18 mouse cellular contexts compared by ENCODE assay signal in the genomic region with DNA sequence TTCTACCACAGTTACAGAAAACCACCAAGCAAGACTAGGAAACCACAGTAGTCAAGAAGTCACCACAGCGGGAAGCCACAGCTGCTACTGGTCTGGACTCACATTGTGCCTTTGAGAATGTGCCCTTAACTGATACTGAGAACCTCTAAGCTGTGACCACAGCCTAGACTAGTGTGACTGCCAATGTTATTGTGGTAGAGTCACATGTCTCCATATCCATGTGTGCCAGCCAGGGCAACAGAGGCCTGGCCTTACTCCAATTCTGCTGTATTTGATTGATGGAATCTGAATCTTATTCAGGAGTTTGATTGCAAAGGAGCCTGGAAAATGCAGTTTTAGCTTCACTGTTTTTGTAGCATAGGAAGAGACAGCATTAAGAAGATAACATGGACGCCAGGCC. TPM values are rescaled to one million over a fixed set of nuclear protein-coding genes. Genes with fewer than 3 reads are reported as not detected.
A peak's percentile ranks its signal among the peaks of the same experiment; 100 is the strongest.
DNase-seq lines count a peak whose midpoint lies in the region; ATAC-seq and TF ChIP-seq lines count a peak whose summit lies in the region.
"Had no signal": no experiment of that assay in that cellular context is flagged by ENCODE, and none has a peak within 500 bp of the region (broad histone marks: within the 10 kb centered on the region; RNA-seq: fewer than 3 reads in every experiment).

No protein-coding gene starts in this region.

- H3K4me1 ChIP-seq in heart, postnatal 0 days (ENCODE audit: control insufficient read depth, insufficient read depth) = no peaks in the 10 kb centered on the region
- H3K4me1 ChIP-seq in midbrain, postnatal 0 days (ENCODE audit: insufficient read depth, low read length) = no peaks in the 10 kb centered on the region
- no peaks in the 10 kb centered on the region for H3K4me1 ChIP-seq in midbrain, embryonic 10.5 days
- H3K4me1 ChIP-seq in embryonic facial prominence, embryonic 14.5 days (ENCODE audit: control insufficient read depth, insufficient read depth, low read length) = no peaks in the 10 kb centered on the region
- H3K4me1 ChIP-seq in stomach, postnatal 0 days (replicated peaks; ENCODE audit: control insufficient read depth, insufficient read depth) = no peaks in the 10 kb centered on the region
- H3K4me1 ChIP-seq in cerebellum, adult 2 months (ENCODE audit: control insufficient read depth, insufficient read depth, low read length) = no peaks in the 10 kb centered on the region
- H3K4me1 ChIP-seq: embryonic facial prominence, embryonic 15.5 days; heart, embryonic 13.5 days; limb, embryonic 15.5 days; megakaryocyte, embryonic 14.5 days had no signal

- intact Hi-C loops in heart, postnatal 25 days (cut with DNase I) = no loop called here

- TF ChIP-seq EP300 in heart, postnatal 0 days (IDR thresholded peaks at IDR 0.05; ENCODE audit: low read depth) = no peak
- no peak for TF ChIP-seq EP300 in stomach, postnatal 0 days (optimal IDR thresholded peaks at IDR 0.05)

- peak; percentile 47; the same call in 1 of the 2 replicates for ATAC-seq in heart, postnatal 0 days (ENCODE audit: insufficient read depth, low read depth)
- no peak for ATAC-seq in midbrain, postnatal 0 days (ENCODE audit: low FRiP score)
- no peak; the same call in 1 of the 2 replicates for ATAC-seq in embryonic facial prominence, embryonic 14.5 days (ENCODE audit: low read depth)
- peak; percentile 80 for ATAC-seq in stomach, postnatal 0 days (ENCODE audit: low FRiP score, low TSS enrichment)
- ATAC-seq: inflammation-experienced regulatory T-cells, adult 6 months had no signal

- H3K27ac ChIP-seq in heart, postnatal 0 days (ENCODE audit: low read depth) = no peak overlapping the region
- no peak overlapping the region for H3K27ac ChIP-seq in midbrain, postnatal 0 days (ENCODE audit: low read depth, low read length)
- H3K27ac ChIP-seq in midbrain, embryonic 10.5 days (replicated peaks) = no peak overlapping the region
- H3K27ac ChIP-seq in embryonic facial prominence, embryonic 14.5 days (replicated peaks; ENCODE audit: low read depth, low read length) = no peak overlapping the region
- no peak overlapping the region for H3K27ac ChIP-seq in stomach, postnatal 0 days (replicated peaks)
- H3K27ac ChIP-seq in cerebellum, adult 2 months (ENCODE audit: insufficient read depth, low read length) = no peak overlapping the region
- H3K27ac ChIP-seq: embryonic facial prominence, embryonic 15.5 days; heart, embryonic 13.5 days; limb, embryonic 15.5 days had no signal

- H3K4me2 ChIP-seq in heart, postnatal 0 days (ENCODE audit: low read depth, low read length) = no peak overlapping the region
- H3K4me2 ChIP-seq in midbrain, postnatal 0 days (ENCODE audit: low read depth, low read length, poor library complexity, severe bottlenecking) = no peak overlapping the region
- no peak overlapping the region for H3K4me2 ChIP-seq in embryonic facial prominence, embryonic 14.5 days (ENCODE audit: low read depth, low read length)
- no peak overlapping the region for H3K4me2 ChIP-seq in stomach, postnatal 0 days (replicated peaks; ENCODE audit: low read depth)
- H3K4me2 ChIP-seq: embryonic facial prominence, embryonic 15.5 days; heart, embryonic 13.5 days; limb, embryonic 15.5 days had no signal

- no peak for DNase-seq in heart, postnatal 0 days (ENCODE audit: low spot score)
- no peak for DNase-seq in heart, postnatal 25 days (ENCODE audit: low spot score)
- peak; percentile 19 for DNase-seq in midbrain, postnatal 0 days (ENCODE audit: low spot score)
- no peak for DNase-seq in midbrain, embryonic 10.5 days (ENCODE audit: low spot score)
- DNase-seq in embryonic facial prominence, embryonic 14.5 days (ENCODE audit: low spot score) = peak; percentile 45
- peak; percentile 33 for DNase-seq in stomach, postnatal 0 days (ENCODE audit: low spot score)
- DNase-seq in cerebellum, adult 2 months = no peak
- DNase-seq in spleen, postnatal 4 days (ENCODE audit: low spot score in 2 of 2) = no peak
- DNase-seq: cerebellum, adult 8-10 months; right cerebral cortex, adult 18-20 months; thymus, postnatal 4 days had no signal

- WGBS in heart, postnatal 0 days = 52% methylated on average over 2 of the region's 2 CpGs
- 88% methylated on average over 2 of the region's 2 CpGs for WGBS in midbrain, postnatal 0 days
- 85% methylated on average over 2 of the region's 2 CpGs for WGBS in midbrain, embryonic 10.5 days
- 83% methylated on average over 2 of the region's 2 CpGs for WGBS in embryonic facial prominence, embryonic 14.5 days
- WGBS in stomach, postnatal 0 days = 82% methylated on average over 2 of the region's 2 CpGs
- 49% methylated on average over 2 of the region's 2 CpGs for WGBS in cerebellum, adult 2 months

- no peak overlapping the region for H3K4me3 ChIP-seq in heart, postnatal 0 days (ENCODE audit: low read depth, low read length)
- no peak overlapping the region for H3K4me3 ChIP-seq in midbrain, postnatal 0 days (ENCODE audit: low read depth, low read length)
- no peak overlapping the region for H3K4me3 ChIP-seq in midbrain, embryonic 10.5 days
- no peak overlapping the region for H3K4me3 ChIP-seq in embryonic facial prominence, embryonic 14.5 days (ENCODE audit: low read depth, low read length)
- no peak overlapping the region for H3K4me3 ChIP-seq in stomach, postnatal 0 days (ENCODE audit: low read depth, low read length)
- H3K4me3 ChIP-seq in cerebellum, adult 2 months (replicated peaks; ENCODE audit: insufficient read depth, low read depth, low read length) = no peak overlapping the region
- H3K4me3 ChIP-seq: embryonic facial prominence, embryonic 15.5 days; heart, embryonic 13.5 days; limb, embryonic 15.5 days; megakaryocyte, embryonic 14.5 days had no signal

- no peaks in the 10 kb centered on the region for H3K9me3 ChIP-seq in heart, postnatal 0 days (replicated peaks; ENCODE audit: control insufficient read depth, low read length)
- H3K9me3 ChIP-seq in midbrain, postnatal 0 days (ENCODE audit: low read length) = no peaks in the 10 kb centered on the region
- peaks cover 10% of the 10 kb centered on the region; the same call in 1 of the 2 replicates for H3K9me3 ChIP-seq in midbrain, embryonic 10.5 days (replicated peaks)
- H3K9me3 ChIP-seq in embryonic facial prominence, embryonic 14.5 days (ENCODE audit: control insufficient read depth, low read length) = no peaks in the 10 kb centered on the region
- no peaks in the 10 kb centered on the region for H3K9me3 ChIP-seq in stomach, postnatal 0 days (ENCODE audit: control insufficient read depth, low read length)
- H3K9me3 ChIP-seq: embryonic facial prominence, embryonic 15.5 days; heart, embryonic 13.5 days; limb, embryonic 15.5 days had no signal

- H3K27me3 ChIP-seq in heart, postnatal 0 days (ENCODE audit: control insufficient read depth, insufficient read depth, low read length) = no peaks in the 10 kb centered on the region
- no peaks in the 10 kb centered on the region for H3K27me3 ChIP-seq in midbrain, postnatal 0 days (ENCODE audit: insufficient read depth, low read length)
- H3K27me3 ChIP-seq in midbrain, embryonic 10.5 days (ENCODE audit: low read depth, poor library complexity, severe bottlenecking) = no peaks in the 10 kb centered on the region
- no peaks in the 10 kb centered on the region for H3K27me3 ChIP-seq in embryonic facial prominence, embryonic 14.5 days (replicated peaks; ENCODE audit: control insufficient read depth, insufficient read depth, low read length)
- H3K27me3 ChIP-seq in stomach, postnatal 0 days (ENCODE audit: control insufficient read depth, insufficient read depth, low read length) = no peaks in the 10 kb centered on the region
- no peaks in the 10 kb centered on the region for H3K27me3 ChIP-seq in cerebellum, adult 2 months (ENCODE audit: control insufficient read depth, insufficient read depth, low read length)
- H3K27me3 ChIP-seq: embryonic facial prominence, embryonic 15.5 days; heart, embryonic 13.5 days; limb, embryonic 15.5 days; megakaryocyte, embryonic 14.5 days had no signal

- no peaks in the 10 kb centered on the region for H3K36me3 ChIP-seq in heart, postnatal 0 days (replicated peaks; ENCODE audit: control insufficient read depth, insufficient read depth, low read length)
- no peaks in the 10 kb centered on the region for H3K36me3 ChIP-seq in midbrain, postnatal 0 days (ENCODE audit: insufficient read depth, low read length)
- no peaks in the 10 kb centered on the region for H3K36me3 ChIP-seq in midbrain, embryonic 10.5 days
- H3K36me3 ChIP-seq in embryonic facial prominence, embryonic 14.5 days (ENCODE audit: control insufficient read depth, insufficient read depth, low read length) = no peaks in the 10 kb centered on the region
- H3K36me3 ChIP-seq in stomach, postnatal 0 days (ENCODE audit: control insufficient read depth, insufficient read depth, low read length) = no peaks in the 10 kb centered on the region
- H3K36me3 ChIP-seq: embryonic facial prominence, embryonic 15.5 days; heart, embryonic 13.5 days; limb, embryonic 15.5 days had no signal

- TF ChIP-seq POLR2A in cerebellum, adult 2 months (IDR thresholded peaks at IDR 0.05; ENCODE audit: borderline replicate concordance, insufficient read depth, low read length) = no peak

- TF ChIP-seq CTCF in heart, postnatal 0 days (IDR thresholded peaks at IDR 0.05; ENCODE audit: low read depth) = no peak
- no peak for TF ChIP-seq CTCF in midbrain, postnatal 0 days (IDR thresholded peaks at IDR 0.05)
- TF ChIP-seq CTCF in stomach, postnatal 0 days (IDR thresholded peaks at IDR 0.05; ENCODE audit: low read depth) = no peak
- TF ChIP-seq CTCF in cerebellum, adult 2 months (IDR thresholded peaks at IDR 0.05; ENCODE audit: borderline replicate concordance, insufficient read depth, low read depth, low read length) = no peak

- no peak overlapping the region for H3K9ac ChIP-seq in heart, postnatal 0 days (replicated peaks; ENCODE audit: low read depth, low read length)
- no peak overlapping the region for H3K9ac ChIP-seq in midbrain, postnatal 0 days (replicated peaks; ENCODE audit: low read length, poor library complexity, severe bottlenecking)
- no peak overlapping the region for H3K9ac ChIP-seq in embryonic facial prominence, embryonic 14.5 days (ENCODE audit: low read depth, low read length)
- H3K9ac ChIP-seq in stomach, postnatal 0 days (ENCODE audit: low read length) = no peak overlapping the region
- H3K9ac ChIP-seq: embryonic facial prominence, embryonic 15.5 days; heart, embryonic 13.5 days; limb, embryonic 15.5 days had no signal

RNA-seq across cellular contexts. Expression of gene H60c, which starts 13.5 kb away (rescaled TPM):
- total RNA-seq in heart, postnatal 0 days (2014; rRNA removed; ENCODE audit: low replicate concordance) = not detected in 2 replicates
- not detected in 2 replicates for polyA plus RNA-seq in heart, postnatal 0 days (2015; fragmentation: Nextera tagmentation; extraction: Ambion mirVana)
- total RNA-seq in heart, postnatal 25 days (2021) = not detected
- total RNA-seq in midbrain, postnatal 0 days (2014; rRNA removed) = 0.66 TPM in 1 of 2 replicates, not detected in the other
- not detected in 2 replicates for polyA plus RNA-seq in midbrain, postnatal 0 days (2015; fragmentation: Nextera tagmentation; extraction: Ambion mirVana)
- not detected in 2 replicates for polyA plus RNA-seq in midbrain, embryonic 10.5 days (2016; fragmentation: Nextera tagmentation; extraction: Ambion mirVana)
- 1.7 and 3.0 TPM in 2 replicates for polyA plus RNA-seq in embryonic facial prominence, embryonic 14.5 days (2014; fragmentation: Nextera tagmentation; extraction: Ambion mirVana)
- polyA plus RNA-seq in stomach, postnatal 0 days (2015; fragmentation: Nextera tagmentation; extraction: Ambion mirVana) = 3.1 and 5.7 TPM in 2 replicates
- polyA plus RNA-seq in cerebellum, adult 2 months (2012; rRNA removed) = not detected in 2 replicates
- total RNA-seq: layer of hippocampus, postnatal 25 days had no signal
- polyA plus RNA-seq: heart, embryonic 13.5 days; inflammation-experienced regulatory T-cells, adult 6 months; neural tube, embryonic 11.5 days had no signal

Comparison
In these comparisons a context has a peak if more than half of its experiments do, and no peak if none do; other contexts are left out.
1. DNase-seq: peak in midbrain, postnatal 0 days (single experiment), embryonic facial prominence, embryonic 14.5 days (single experiment) and stomach, postnatal 0 days (single experiment); none in heart, postnatal 0 days (single experiment), heart, postnatal 25 days (single experiment), midbrain, embryonic 10.5 days (single experiment), cerebellum, adult 2 months (0 of 2) and spleen, postnatal 4 days (0 of 2).
2. ATAC-seq: peak in heart, postnatal 0 days (single experiment) and stomach, postnatal 0 days (single experiment); none in midbrain, postnatal 0 days (single experiment) and embryonic facial prominence, embryonic 14.5 days (single experiment).